Mouse (Mus musculus): ENCODE measurements around the gene Gm45062.

Gene Gm45062

DNA sequence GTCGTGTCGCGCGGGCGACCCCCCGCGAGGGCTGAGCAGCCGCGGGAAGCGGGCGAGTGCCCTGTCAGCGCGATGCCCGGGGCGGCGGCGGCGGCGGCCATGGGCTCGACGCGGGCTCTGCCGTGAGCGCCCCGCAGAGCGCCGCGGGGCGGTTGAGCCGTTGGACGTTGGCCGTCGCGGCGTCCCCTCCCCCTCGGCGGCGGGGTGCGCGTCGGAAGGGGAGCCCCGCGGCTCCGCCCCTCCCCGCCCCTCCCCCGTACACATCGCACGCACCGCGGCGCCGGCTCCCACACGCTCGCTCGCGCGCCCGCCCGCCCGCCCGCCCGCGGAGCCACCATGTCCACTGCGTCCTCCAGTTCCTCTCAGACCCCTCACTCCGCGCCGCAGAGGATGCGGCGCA lies 250.3 kb downstream of the Gm45062 start, which contains the start of gene Glcci1:
Glcci1 (plus strand) TSS at position 50 of the 400 bp plus-strand sequence.
- no peak for TF ChIP-seq GATA4 (IDR thresholded peaks at IDR 0.05; ENCODE audit: insufficient replicate concordance, low read length)

- TF ChIP-seq GATA4 (IDR thresholded peaks at IDR 0.05; ENCODE audit: insufficient replicate concordance, low read length), result no peak
Measured at GRCm38 (mm10) chr6:8509961-8510863, 251.0 kb downstream of the Gm45062 start.

DNA sequence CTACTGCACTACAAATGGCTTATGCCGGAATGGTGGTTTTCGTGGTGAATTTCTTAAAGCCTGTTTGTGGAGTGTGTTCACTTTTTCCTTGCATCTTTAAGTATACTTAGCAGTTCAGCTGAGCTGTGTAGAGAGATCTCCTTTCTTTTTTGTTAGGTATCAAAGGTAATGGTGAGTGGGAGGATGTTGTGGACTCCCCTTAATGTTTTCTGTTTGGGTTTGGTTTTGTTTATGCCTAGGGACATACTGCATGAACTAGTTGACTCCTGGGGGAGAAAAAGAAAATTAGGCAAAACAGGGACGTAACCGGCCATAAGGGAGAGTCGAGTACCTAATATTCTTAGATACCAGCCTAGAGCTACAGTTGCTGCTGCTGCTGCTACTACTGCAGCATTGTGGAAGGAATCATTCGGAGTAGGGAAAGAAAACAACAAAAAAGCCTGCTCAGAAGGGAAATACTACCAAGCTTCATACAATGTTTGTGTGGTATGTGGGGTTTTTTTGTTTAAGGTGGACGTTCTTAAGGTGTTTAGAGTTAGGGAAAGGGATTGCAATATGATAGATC lies 251.7 kb downstream of the Gm45062 start:
- no peak for TF ChIP-seq GATA4 (IDR thresholded peaks at IDR 0.05; ENCODE audit: insufficient replicate concordance, low read length)

- no peak for TF ChIP-seq GATA4 (IDR thresholded peaks at IDR 0.05; ENCODE audit: insufficient replicate concordance, low read length)
Measured at GRCm38 (mm10) chr6:8511447-8511846, 252.2 kb downstream of the Gm45062 start.

DNA sequence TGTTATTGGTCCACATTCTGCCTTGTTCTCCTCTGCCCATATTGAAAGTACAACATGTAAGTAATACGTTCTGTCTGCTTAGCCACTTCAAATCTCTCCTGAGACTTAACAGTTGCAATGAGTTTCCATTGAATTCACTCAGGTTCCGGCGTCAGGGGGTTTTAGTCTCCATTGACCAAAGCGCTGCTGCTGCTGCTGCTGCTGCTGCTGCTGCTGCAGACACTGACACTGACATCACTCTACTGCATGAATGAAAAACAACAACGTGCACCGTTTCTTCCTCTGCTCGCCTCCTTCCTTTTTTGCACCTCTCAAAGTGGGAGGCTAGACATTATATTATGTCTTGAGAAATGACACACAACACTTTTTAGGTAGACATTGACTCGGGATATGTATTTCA lies 253.2 kb downstream of the Gm45062 start:
- TF ChIP-seq GATA4 (IDR thresholded peaks at IDR 0.05; ENCODE audit: insufficient replicate concordance, low read length), result no peak

GRCm38 (mm10) chr6:8519687-8520086 lies 260.4 kb downstream of the Gm45062 start:
- no peak for TF ChIP-seq GATA4 (IDR thresholded peaks at IDR 0.05; ENCODE audit: insufficient replicate concordance, low read length)

DNA sequence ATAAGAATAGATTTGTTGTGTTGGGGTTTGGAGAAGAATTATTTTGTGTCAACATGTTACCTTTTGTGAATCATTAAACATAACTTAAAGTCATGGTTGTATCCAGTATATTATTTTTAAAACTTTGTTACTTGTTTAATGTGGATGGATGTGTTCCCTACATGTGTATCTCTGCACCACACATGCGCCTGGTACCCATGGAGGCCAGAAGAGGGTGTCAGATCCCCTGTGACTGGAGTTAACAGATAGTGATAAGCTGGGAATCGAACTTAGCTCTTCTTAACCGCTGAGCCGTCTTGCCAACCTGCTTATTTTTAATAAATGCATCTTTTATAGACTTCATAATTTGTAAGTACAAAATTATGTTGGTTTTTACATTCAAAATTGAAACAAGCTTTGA lies 262.0 kb downstream of the Gm45062 start:
- no peak for TF ChIP-seq GATA4 (IDR thresholded peaks at IDR 0.05; ENCODE audit: insufficient replicate concordance, low read length)

DNA sequence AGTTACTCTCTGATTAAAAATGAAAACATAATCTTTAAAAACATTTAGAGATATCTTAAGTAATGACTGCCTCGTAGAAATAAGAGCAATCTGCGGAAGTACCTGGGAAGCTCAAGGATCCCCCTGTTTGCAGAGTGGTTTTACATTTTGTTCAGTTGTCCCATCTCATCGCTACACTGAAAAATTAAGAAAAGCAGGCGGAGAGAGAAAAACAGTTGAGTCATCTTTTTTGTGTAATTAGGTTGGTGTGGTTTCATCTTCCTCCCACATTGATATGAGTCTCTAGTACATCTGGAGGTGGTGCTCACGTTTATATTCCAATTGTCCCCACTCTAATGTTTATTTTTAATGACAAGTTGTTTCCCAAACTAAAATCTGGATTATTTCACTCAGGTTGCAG lies 265.5 kb downstream of the Gm45062 start:
- TF ChIP-seq GATA4 (IDR thresholded peaks at IDR 0.05; ENCODE audit: insufficient replicate concordance, low read length), result no peak

DNA sequence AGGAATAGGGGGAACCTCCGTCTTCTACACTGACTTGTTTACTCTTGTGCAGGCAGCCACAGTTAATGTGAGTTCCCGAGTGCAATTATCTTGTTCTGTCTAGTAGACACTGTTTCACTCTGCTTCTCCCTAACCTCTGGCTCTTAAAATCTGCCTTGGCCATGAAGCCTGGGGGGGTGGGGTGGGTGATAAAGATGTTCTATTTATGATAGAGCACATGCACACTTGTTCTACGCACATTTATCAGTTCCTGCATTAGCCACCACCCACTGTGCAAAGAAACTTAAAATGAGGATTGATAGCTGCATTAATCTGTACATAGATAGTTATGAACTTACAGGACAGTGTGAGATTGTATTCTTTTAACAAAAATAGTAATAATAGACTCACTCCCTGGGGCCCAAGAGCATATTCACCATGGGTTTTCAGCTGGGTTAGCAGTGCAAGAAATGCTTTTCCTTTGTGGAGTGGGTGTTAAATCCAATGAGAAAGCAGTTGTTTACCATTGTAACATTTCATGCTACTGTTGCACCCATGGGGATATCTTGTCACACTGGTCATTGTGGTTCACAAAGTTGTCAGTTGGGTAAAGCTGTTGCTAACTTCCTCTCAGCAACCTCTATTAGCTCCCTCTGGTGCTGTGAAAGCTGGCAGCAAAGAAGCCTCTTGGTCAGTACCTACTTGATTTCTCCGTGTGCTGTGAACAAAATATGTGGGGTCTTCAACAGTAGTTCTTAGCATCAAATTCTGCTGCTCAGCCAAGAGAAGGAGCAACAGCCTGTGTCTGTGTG lies 272.0 kb downstream of the Gm45062 start:
- no peak for TF ChIP-seq GATA4 (IDR thresholded peaks at IDR 0.05; ENCODE audit: insufficient replicate concordance, low read length)

DNA sequence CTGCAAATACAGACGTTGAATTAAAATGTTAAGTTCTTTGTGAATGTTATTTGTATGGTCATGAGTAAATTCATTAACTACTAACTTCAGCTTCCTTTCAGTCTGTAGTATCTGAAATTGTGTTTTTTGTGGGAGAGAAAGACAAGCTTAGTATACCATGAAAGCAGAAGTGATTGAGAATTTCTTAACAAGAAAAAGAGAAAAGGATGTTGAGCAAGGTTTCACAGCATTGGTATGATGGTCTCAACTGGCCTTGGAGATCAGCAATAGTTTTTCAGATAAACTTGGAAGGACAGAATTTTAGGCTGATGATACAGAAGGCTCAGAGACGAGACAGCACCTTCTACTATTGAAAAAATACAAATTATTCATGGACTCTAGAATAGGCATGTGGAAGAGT lies 277.7 kb downstream of the Gm45062 start:
- TF ChIP-seq GATA4 (IDR thresholded peaks at IDR 0.05; ENCODE audit: insufficient replicate concordance, low read length), result no peak

DNA sequence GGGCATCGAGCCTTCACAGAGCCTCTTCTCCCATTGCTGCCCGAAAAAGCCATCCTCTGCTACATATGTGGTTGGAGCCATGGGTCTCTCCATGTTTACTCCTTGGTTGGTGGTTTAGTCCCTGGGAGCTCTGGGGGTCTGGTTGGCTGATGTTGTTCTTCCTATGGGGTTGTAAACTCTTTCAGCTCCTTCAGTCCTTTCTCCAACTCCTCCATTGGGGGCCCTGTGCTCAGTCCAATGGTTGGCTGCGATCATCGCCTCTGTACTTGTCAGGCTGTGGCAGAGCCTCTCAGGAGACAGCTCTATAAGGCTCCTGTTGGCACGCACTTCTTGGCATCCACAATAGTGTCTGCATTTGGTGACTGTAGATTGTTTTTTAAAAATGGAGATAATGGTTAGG lies 285.6 kb downstream of the Gm45062 start:
- no peak for TF ChIP-seq GATA4 (IDR thresholded peaks at IDR 0.05; ENCODE audit: insufficient replicate concordance, low read length)

- no peak for TF ChIP-seq GATA4 (IDR thresholded peaks at IDR 0.05; ENCODE audit: insufficient replicate concordance, low read length)
Measured at GRCm38 (mm10) chr6:8545780-8546179, 286.5 kb downstream of the Gm45062 start.

DNA sequence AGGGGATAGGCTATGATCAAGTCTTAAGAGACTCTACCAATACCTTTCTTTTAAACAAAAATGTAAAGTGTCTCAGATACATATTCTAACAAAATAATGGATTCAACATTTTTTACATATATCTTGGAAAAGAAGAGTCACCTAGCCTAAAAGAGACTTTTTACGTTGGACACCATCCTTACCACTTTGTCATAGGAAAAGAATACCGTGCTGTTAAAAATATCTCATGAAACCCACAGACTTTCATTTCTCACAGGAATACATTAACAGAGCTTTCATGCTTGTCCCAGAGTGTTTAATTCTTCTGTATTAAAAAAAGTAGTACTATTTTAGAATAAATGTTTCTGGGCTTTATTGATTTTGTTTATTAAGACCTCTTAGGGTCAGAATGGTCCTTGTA lies 291.9 kb downstream of the Gm45062 start:
- no peak for TF ChIP-seq GATA4 (IDR thresholded peaks at IDR 0.05; ENCODE audit: insufficient replicate concordance, low read length)

- TF ChIP-seq GATA4 (IDR thresholded peaks at IDR 0.05; ENCODE audit: insufficient replicate concordance, low read length), result no peak
Measured at GRCm38 (mm10) chr6:8556849-8557571, 297.8 kb downstream of the Gm45062 start.

DNA sequence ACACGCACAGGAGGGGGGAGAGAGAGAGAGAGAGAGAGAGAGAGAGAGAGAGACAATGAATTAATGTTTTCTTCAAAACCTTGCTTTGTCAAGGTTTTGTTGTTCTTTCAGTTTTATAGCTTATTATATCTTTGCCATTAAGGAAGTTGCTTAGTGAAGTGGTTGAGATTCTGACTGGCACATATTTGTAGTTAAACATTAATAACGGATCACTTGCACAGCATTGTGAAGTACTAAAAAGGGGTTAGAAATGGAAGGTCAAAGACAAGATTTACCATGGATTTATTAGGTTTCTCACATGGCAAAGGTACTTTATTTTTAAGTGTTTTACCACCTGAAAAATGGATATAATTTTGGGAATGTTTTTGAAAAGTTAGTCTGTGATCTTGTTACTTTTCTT lies 301.4 kb downstream of the Gm45062 start:
- no peak for TF ChIP-seq GATA4 (IDR thresholded peaks at IDR 0.05; ENCODE audit: insufficient replicate concordance, low read length)
